Mouse (Mus musculus) lung, embryonic 14.5 days (tissue): ENCODE results near the gene Tekt4. TPM values are rescaled to one million over a fixed set of nuclear protein-coding genes. Genes with fewer than 3 reads are reported as not detected.

Experiments used
- ATAC-seq: fragments of 200-750 bp; cut with Nextera tagmentation; 2 replicates; pipeline ENCODE4 v1.8.0; 2017; ENCODE audit warnings: mild to moderate bottlenecking, moderate TSS enrichment, moderate library complexity; ENCODE audit not compliant: insufficient read depth
- DNase-seq: peaks from one replicate; pipeline ENCODE4 v3.0.0-alpha.2; 2015
- H3K27ac ChIP-seq: fragments of 300-500 bp; sonication (generic); 2 replicates; pipeline ENCODE4 v1.5.1; 2014; ENCODE audit warnings: low read depth, mild to moderate bottlenecking, moderate library complexity
- H3K27me3 ChIP-seq: fragments of 300-500 bp; sonication (generic); 2 replicates; pipeline ENCODE4 v1.6.1; 2014; ENCODE audit warnings: low read length, control low read depth; ENCODE audit not compliant: insufficient read depth
- H3K36me3 ChIP-seq: fragments of 300-500 bp; sonication (generic); 2 replicates; pipeline ENCODE4 v1.6.1; 2014; ENCODE audit warnings: control low read depth; ENCODE audit not compliant: insufficient read depth
- H3K4me1 ChIP-seq: fragments of 300-500 bp; sonication (generic); 2 replicates; pipeline ENCODE4 v1.6.1; 2014; ENCODE audit warnings: antibody characterized with exemption, control low read depth; ENCODE audit not compliant: insufficient read depth
- H3K4me2 ChIP-seq: fragments of 300-500 bp; sonication (generic); 2 replicates; pipeline ENCODE4 v1.6.1; 2014; ENCODE audit warnings: mild to moderate bottlenecking
- H3K4me3 ChIP-seq: fragments of 300-500 bp; sonication (generic); 2 replicates; pipeline ENCODE4 v1.5.1; 2014; ENCODE audit warnings: low read depth, low read length
- H3K9ac ChIP-seq: fragments of 300-500 bp; sonication (generic); 2 replicates; pipeline ENCODE4 v1.6.1; 2014
- H3K9me3 ChIP-seq: fragments of 300-500 bp; sonication (generic); 2 replicates; pipeline ENCODE4 v1.6.1; 2016; ENCODE audit warnings: low read depth, low read length, control low read depth
- CTCF ChIP-seq: IDR thresholded peaks from 2 replicates; pipeline ENCODE4 v1.5.1; 2016; ENCODE audit warnings: antibody characterized with exemption, low read depth
- WGBS: fragments of 180-500 bp; shearing (Covaris S2); extraction: QIAGEN DNeasy Blood & Tissue Kit; methylation state at CpG from one replicate; pipeline ENCODE4 v1.1.7; 2014; 5-methylcytosine and 5-hydroxymethylcytosine counted together
- polyA plus RNA-seq: library from polyadenylated mRNA; unstranded; fragments of >200 nt; fragmentation: Nextera tagmentation; extraction: Ambion mirVana; gene quantifications from 2 replicates; pipeline ENCODE4 v1.2.1, GENCODE M21; 2014

Tekt4 gene
- polyA plus RNA-seq, 1 experiment from 2014 or later = 0.20 TPM

GRCm38 (mm10) chr17:25466257-25466656 is 11.8 kb downstream of the Tekt4 start:
- Histone ChIP-seq H3K4me3 (no peak overlapping the region), H3K9me3 (no peaks in the 10 kb centered on the region), H3K36me3 (no peaks in the 10 kb centered on the region), H3K4me2 (no peak overlapping the region), H3K4me1 (no peaks in the 10 kb centered on the region), H3K27me3 (no peaks in the 10 kb centered on the region), H3K9ac (no peak overlapping the region), H3K27ac (no peak overlapping the region)
- WGBS = 79% methylated on average over 2 of the region's 2 CpGs
- ATAC-seq (no peak), DNase-seq (no peak)
- TF ChIP-seq CTCF = no peak

GRCm38 (mm10) chr17:25467781-25468180 is 13.4 kb downstream of the Tekt4 start:
- Histone ChIP-seq H3K4me3 (no peak overlapping the region), H3K27me3 (0 out of 2 replicates have a peak, but pooled peaks cover 4% of the 10 kb centered on the region), H3K9ac (no peak overlapping the region), H3K9me3 (no peaks in the 10 kb centered on the region), H3K27ac (no peak overlapping the region), H3K4me2 (no peak overlapping the region), H3K4me1 (no peaks in the 10 kb centered on the region), H3K36me3 (no peaks in the 10 kb centered on the region)
- WGBS = 31% methylated on average over 6 of the region's 6 CpGs
- DNase-seq = no peak
- no peak for ATAC-seq
- TF ChIP-seq CTCF = no peak

GRCm38 (mm10) chr17:25468301-25468700 is 13.9 kb downstream of the Tekt4 start:
- H3K27ac ChIP-seq = no peak overlapping the region
- TF ChIP-seq CTCF = no peak
- H3K9ac ChIP-seq = no peak overlapping the region

GRCm38 (mm10) chr17:25469798-25470197 is 15.4 kb downstream of the Tekt4 start:
- 27% methylated on average over 8 of the region's 8 CpGs for WGBS
- Histone ChIP-seq H3K9ac (no peak overlapping the region), H3K4me1 (no peaks in the 10 kb centered on the region), H3K4me2 (no peak overlapping the region), H3K27ac (no peak overlapping the region), H3K9me3 (no peaks in the 10 kb centered on the region), H3K36me3 (no peaks in the 10 kb centered on the region), H3K27me3 (peaks cover 9% of the 10 kb centered on the region), H3K4me3 (no peak overlapping the region)
- DNase-seq (peak; percentile 88), ATAC-seq (no peak)
- TF ChIP-seq CTCF = peak; percentile 87

More at GRCm38 (mm10) chr17:25468301-25468700, 13.9 kb downstream of the Tekt4 start:
- H3K9me3 ChIP-seq = no peaks in the 10 kb centered on the region
- 57% methylated on average over 6 of the region's 6 CpGs for WGBS
- H3K4me2 ChIP-seq = no peak overlapping the region
- DNase-seq (no peak), ATAC-seq (no peak)
- no peaks in the 10 kb centered on the region for H3K4me1 ChIP-seq
- no peak overlapping the region for H3K4me3 ChIP-seq
- H3K27me3 ChIP-seq = 0 out of 2 replicates have a peak, but pooled peaks cover 4% of the 10 kb centered on the region
- H3K36me3 ChIP-seq = no peaks in the 10 kb centered on the region

GRCm38 (mm10) chr17:25471418-25471817 is 17.0 kb downstream of the Tekt4 start:
- 30% methylated on average over 8 of the region's 8 CpGs for WGBS
- no peak overlapping the region for H3K27ac ChIP-seq
- no peak for ATAC-seq
- no peak overlapping the region for H3K9ac ChIP-seq
- H3K4me2 ChIP-seq = peak overlapping the region; percentile 13; the same call in 1 of the 2 replicates
- DNase-seq = peak; percentile 32
- H3K4me1 ChIP-seq = no peaks in the 10 kb centered on the region
- no peak for TF ChIP-seq CTCF
- H3K36me3 ChIP-seq = no peaks in the 10 kb centered on the region
- no peaks in the 10 kb centered on the region for H3K9me3 ChIP-seq
- peaks cover 9% of the 10 kb centered on the region for H3K27me3 ChIP-seq
- H3K4me3 ChIP-seq = no peak overlapping the region

GRCm38 (mm10) chr17:25472044-25472443 is 17.6 kb downstream of the Tekt4 start:
- WGBS = 34% methylated on average over 14 of the region's 14 CpGs
- TF ChIP-seq CTCF = no peak
- peaks cover 9% of the 10 kb centered on the region for H3K27me3 ChIP-seq
- no peaks in the 10 kb centered on the region for H3K9me3 ChIP-seq
- H3K4me1 ChIP-seq = no peaks in the 10 kb centered on the region
- no peak overlapping the region for H3K4me3 ChIP-seq
- no peak for DNase-seq
- H3K4me2 ChIP-seq = peak overlapping the region; percentile 13; the same call in 1 of the 2 replicates
- no peak overlapping the region for H3K27ac ChIP-seq
- no peak for ATAC-seq
- no peaks in the 10 kb centered on the region for H3K36me3 ChIP-seq
- no peak overlapping the region for H3K9ac ChIP-seq

GRCm38 (mm10) chr17:25474330-25475077 is 20.1 kb downstream of the Tekt4 start:
- TF ChIP-seq CTCF = peak; percentile 71
- peak; percentile 68 for ATAC-seq

More at GRCm38 (mm10) chr17:25474330-25475077, 20.1 kb downstream of the Tekt4 start:
- Histone ChIP-seq H3K27me3 (peaks cover 9% of the 10 kb centered on the region), H3K4me3 (peak overlapping the region; percentile 37), H3K9me3 (no peaks in the 10 kb centered on the region), H3K4me2 (peak overlapping the region; percentile 73), H3K4me1 (no peaks in the 10 kb centered on the region), H3K9ac (peak overlapping the region; percentile 38), H3K36me3 (no peaks in the 10 kb centered on the region), H3K27ac (no peak overlapping the region)
- DNase-seq = peak; percentile 83
- 3% methylated on average over 38 of the region's 38 CpGs for WGBS
